Mouse (Mus musculus): Measurements from ENCODE around the gene Olfr319. TPM values are rescaled to one million over a fixed set of nuclear protein-coding genes. Genes with fewer than 3 reads are reported as not detected.
"Not testable (repeated sequence)": the region's sequence is repeated elsewhere in the genome, so short reads cannot be mapped to it uniquely, and the experiment has no call there.

Gene Olfr319
- polyA plus RNA-seq, 1 experiment from 2014 or later = not detected

- H3K4me3 ChIP-seq (ENCODE audit: low read depth, low read length) = no peak within 1 kb of the TSS
- no peaks in the 10 kb centered on the region for H3K36me3 ChIP-seq (ENCODE audit: control insufficient read depth, insufficient read depth, low read length)
- H3K4me1 ChIP-seq (ENCODE audit: control insufficient read depth, insufficient read depth, low read length) = no peaks in the 10 kb centered on the region
- ATAC-seq (replicated peaks; ENCODE audit: insufficient number of reproducible peaks, low FRiP score, low TSS enrichment) = no peak
- H3K9me3 ChIP-seq (replicated peaks; ENCODE audit: control insufficient read depth, low read length) = no peaks in the 10 kb centered on the region
- no peak within 1 kb of the TSS for H3K9ac ChIP-seq (ENCODE audit: low read depth, low read length)
- no peaks in the 10 kb centered on the region for H3K27me3 ChIP-seq (ENCODE audit: control insufficient read depth, insufficient read depth, low read length)
- H3K4me2 ChIP-seq = no peak within 1 kb of the TSS
- no peak within 1 kb of the TSS for H3K27ac ChIP-seq (ENCODE audit: low read depth, low read length)
Observed at GRCm38 (mm10) chr11:58723914-58724313, 25.0 kb downstream of the Olfr319 start, which contains the start of gene Olfr318. TSS of gene Olfr318 (minus strand) at chr11:58724014.

DNA sequence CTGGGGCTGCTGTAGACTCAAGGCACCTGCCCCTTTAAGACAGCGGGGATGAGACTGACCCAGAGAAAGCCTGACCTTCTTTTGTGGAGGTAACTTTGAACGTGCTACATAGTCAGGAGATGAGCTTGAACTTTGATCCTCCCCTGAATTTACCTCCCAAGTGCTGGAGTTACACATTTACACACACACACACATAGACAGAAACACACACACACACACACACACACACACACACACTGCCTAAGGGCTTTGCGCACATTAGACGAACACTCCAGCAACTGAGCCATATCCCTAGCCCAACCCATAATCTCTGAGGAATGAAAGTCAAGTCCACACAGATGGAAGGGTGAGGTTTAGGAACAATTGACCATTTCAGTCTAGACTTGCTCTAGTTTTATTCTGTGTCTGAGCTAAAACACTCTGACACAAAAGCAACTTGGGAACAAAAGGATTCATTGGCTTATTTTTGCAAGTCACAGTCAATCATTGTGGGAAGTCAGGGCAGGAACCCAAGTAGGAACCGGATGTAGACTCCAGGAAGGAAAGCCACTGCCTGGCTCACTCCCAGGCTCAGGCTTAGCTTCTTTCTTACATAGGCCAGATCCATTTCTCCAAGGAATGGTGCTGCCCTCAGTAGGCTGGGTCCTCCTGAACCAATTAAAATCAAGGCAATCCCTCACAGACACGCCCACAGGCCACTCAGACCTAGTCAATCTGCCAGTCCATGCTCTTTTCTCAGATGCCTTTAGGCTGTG is 29.1 kb downstream of the Olfr319 start:
- H3K4me2 ChIP-seq; H3K4me1 ChIP-seq (ENCODE audit: control insufficient read depth, insufficient read depth, low read length); H3K4me3 ChIP-seq (ENCODE audit: low read depth, low read length); H3K27ac ChIP-seq (ENCODE audit: low read depth, low read length); H3K27me3 ChIP-seq (ENCODE audit: control insufficient read depth, insufficient read depth, low read length); H3K36me3 ChIP-seq (ENCODE audit: control insufficient read depth, insufficient read depth, low read length); H3K9me3 ChIP-seq (replicated peaks; ENCODE audit: control insufficient read depth, low read length); H3K9ac ChIP-seq (ENCODE audit: low read depth, low read length); ATAC-seq (replicated peaks; ENCODE audit: insufficient number of reproducible peaks, low FRiP score, low TSS enrichment): not testable (repeated sequence)
- 74% methylated on average over 6 of the region's 6 CpGs for WGBS (ENCODE audit: insufficient replicate concordance)

DNA sequence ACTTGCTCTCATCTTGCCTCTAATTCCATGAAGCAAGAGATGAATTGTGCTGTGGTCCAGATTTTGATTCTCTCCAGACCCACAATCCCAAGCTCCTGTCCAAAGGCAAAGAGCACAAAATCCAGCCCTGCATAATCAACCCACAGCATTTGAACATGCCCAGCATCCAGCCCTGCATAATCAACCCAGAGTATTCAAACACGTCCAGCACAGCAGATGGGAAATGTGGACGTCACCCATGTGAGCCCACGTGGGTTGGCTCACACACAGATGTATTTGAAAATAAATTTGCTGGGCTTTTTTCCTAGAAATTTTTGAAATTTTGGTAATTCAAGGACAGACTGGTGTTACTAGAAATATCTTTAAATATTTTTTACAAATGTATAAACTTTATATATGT is 34.4 kb downstream of the Olfr319 start:
- WGBS (ENCODE audit: insufficient replicate concordance) = 75% methylated on average over 3 of the region's 3 CpGs
- Histone ChIP-seq H3K36me3 (ENCODE audit: control insufficient read depth, insufficient read depth, low read length) (no peaks in the 10 kb centered on the region), H3K4me2 (no peak overlapping the region), H3K9me3 (replicated peaks; ENCODE audit: control insufficient read depth, low read length) (no peaks in the 10 kb centered on the region), H3K27ac (ENCODE audit: low read depth, low read length) (no peak overlapping the region), H3K27me3 (ENCODE audit: control insufficient read depth, insufficient read depth, low read length) (no peaks in the 10 kb centered on the region), H3K4me1 (ENCODE audit: control insufficient read depth, insufficient read depth, low read length) (no peaks in the 10 kb centered on the region), H3K4me3 (ENCODE audit: low read depth, low read length) (no peak overlapping the region), H3K9ac (ENCODE audit: low read depth, low read length) (no peak overlapping the region)
- ATAC-seq (replicated peaks; ENCODE audit: insufficient number of reproducible peaks, low FRiP score, low TSS enrichment) = no peak

GRCm38 (mm10) chr11:58738792-58739262 is 39.9 kb downstream of the Olfr319 start, which contains the start of gene Olfr317:
TSS of gene Olfr317 (minus strand) at chr11:58739212.
- WGBS (ENCODE audit: insufficient replicate concordance) = 60% methylated on average over 4 of the region's 4 CpGs

DNA sequence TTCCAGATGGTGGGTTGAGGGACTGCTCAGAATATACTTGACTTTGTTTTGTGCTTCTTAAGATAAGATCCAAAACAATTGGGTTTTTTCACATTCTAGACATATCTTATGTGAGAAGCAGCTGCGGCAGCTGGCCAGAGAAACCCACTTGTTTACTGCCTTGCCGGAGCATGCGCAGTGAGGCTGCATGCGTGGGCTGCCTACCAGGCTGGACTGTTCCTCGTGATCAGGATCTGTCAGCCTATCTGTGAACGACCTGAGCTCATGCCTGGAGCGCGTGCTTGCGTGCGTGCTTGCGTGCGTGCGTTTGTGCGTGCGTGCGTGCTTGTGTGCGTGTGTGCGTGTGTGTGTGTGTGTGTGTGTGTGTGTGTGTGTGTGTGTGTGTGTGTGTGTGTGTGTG is 52.1 kb downstream of the Olfr319 start:
- 80% methylated on average over 18 of the region's 18 CpGs for WGBS (ENCODE audit: insufficient replicate concordance)
- H3K36me3 ChIP-seq (ENCODE audit: control insufficient read depth, insufficient read depth, low read length); H3K4me1 ChIP-seq (ENCODE audit: control insufficient read depth, insufficient read depth, low read length); H3K9me3 ChIP-seq (replicated peaks; ENCODE audit: control insufficient read depth, low read length); ATAC-seq (replicated peaks; ENCODE audit: insufficient number of reproducible peaks, low FRiP score, low TSS enrichment); H3K27ac ChIP-seq (ENCODE audit: low read depth, low read length); H3K27me3 ChIP-seq (ENCODE audit: control insufficient read depth, insufficient read depth, low read length); H3K9ac ChIP-seq (ENCODE audit: low read depth, low read length); H3K4me2 ChIP-seq; H3K4me3 ChIP-seq (ENCODE audit: low read depth, low read length): not testable (repeated sequence)

More at GRCm38 (mm10) chr11:58738792-58739262, 39.9 kb downstream of the Olfr319 start, which contains the start of gene Olfr317:
- Histone ChIP-seq H3K36me3 (ENCODE audit: control insufficient read depth, insufficient read depth, low read length) (no peaks in the 10 kb centered on the region), H3K9ac (ENCODE audit: low read depth, low read length) (no peak within 1 kb of the TSS), H3K4me1 (ENCODE audit: control insufficient read depth, insufficient read depth, low read length) (no peaks in the 10 kb centered on the region), H3K9me3 (replicated peaks; ENCODE audit: control insufficient read depth, low read length) (no peaks in the 10 kb centered on the region), H3K27ac (ENCODE audit: low read depth, low read length) (no peak within 1 kb of the TSS), H3K4me2 (no peak within 1 kb of the TSS), H3K4me3 (ENCODE audit: low read depth, low read length) (no peak within 1 kb of the TSS), H3K27me3 (ENCODE audit: control insufficient read depth, insufficient read depth, low read length) (no peaks in the 10 kb centered on the region)
- ATAC-seq (replicated peaks; ENCODE audit: insufficient number of reproducible peaks, low FRiP score, low TSS enrichment) = no peak

GRCm38 (mm10) chr11:58752434-58752833 is 53.5 kb downstream of the Olfr319 start, which contains the start of gene Olfr316:
TSS of gene Olfr316 (plus strand) at chr11:58752734.
- 82% methylated on average over 2 of the region's 2 CpGs for WGBS (ENCODE audit: insufficient replicate concordance)
- Histone ChIP-seq H3K4me1 (ENCODE audit: control insufficient read depth, insufficient read depth, low read length) (no peaks in the 10 kb centered on the region), H3K36me3 (ENCODE audit: control insufficient read depth, insufficient read depth, low read length) (no peaks in the 10 kb centered on the region), H3K27me3 (ENCODE audit: control insufficient read depth, insufficient read depth, low read length) (no peaks in the 10 kb centered on the region), H3K4me2 (no peak within 1 kb of the TSS), H3K27ac (ENCODE audit: low read depth, low read length) (no peak within 1 kb of the TSS), H3K9ac (ENCODE audit: low read depth, low read length) (no peak within 1 kb of the TSS), H3K9me3 (replicated peaks; ENCODE audit: control insufficient read depth, low read length) (no peaks in the 10 kb centered on the region), H3K4me3 (ENCODE audit: low read depth, low read length) (no peak within 1 kb of the TSS)
- ATAC-seq (replicated peaks; ENCODE audit: insufficient number of reproducible peaks, low FRiP score, low TSS enrichment) = no peak

Other genes with a start within 250 kb of the Olfr319 start
- not detected in 2 replicates for gene Lypd9, start 246.2 kb upstream of the Olfr319 start, polyA plus RNA-seq (2014; fragmentation: Nextera tagmentation; extraction: Ambion mirVana)
- gene Olfr30, start 236.9 kb upstream of the Olfr319 start, polyA plus RNA-seq (2014; fragmentation: Nextera tagmentation; extraction: Ambion mirVana) = not detected in 2 replicates
- gene Olfr332, start 206.6 kb upstream of the Olfr319 start, polyA plus RNA-seq (2014; fragmentation: Nextera tagmentation; extraction: Ambion mirVana) = not detected in 2 replicates
- gene Olfr331, start 196.6 kb upstream of the Olfr319 start, polyA plus RNA-seq (2014; fragmentation: Nextera tagmentation; extraction: Ambion mirVana) = not detected in 2 replicates
- not detected in 2 replicates for gene Olfr330, start 164.3 kb upstream of the Olfr319 start, polyA plus RNA-seq (2014; fragmentation: Nextera tagmentation; extraction: Ambion mirVana)
- not detected in 2 replicates for gene Olfr329-ps, start 152.7 kb upstream of the Olfr319 start, polyA plus RNA-seq (2014; fragmentation: Nextera tagmentation; extraction: Ambion mirVana)
- 0.09 TPM in 1 of 2 replicates, not detected in the other for gene Olfr328, start 143.5 kb upstream of the Olfr319 start, polyA plus RNA-seq (2014; fragmentation: Nextera tagmentation; extraction: Ambion mirVana)
- gene Olfr224, start 128.6 kb upstream of the Olfr319 start, polyA plus RNA-seq (2014; fragmentation: Nextera tagmentation; extraction: Ambion mirVana) = not detected in 2 replicates
- not detected in 2 replicates for gene Olfr325, start 121.4 kb upstream of the Olfr319 start, polyA plus RNA-seq (2014; fragmentation: Nextera tagmentation; extraction: Ambion mirVana)
- not detected in 2 replicates for gene Olfr324, start 104.0 kb upstream of the Olfr319 start, polyA plus RNA-seq (2014; fragmentation: Nextera tagmentation; extraction: Ambion mirVana)
- not detected in 2 replicates for gene 2210407C18Rik, start 83.1 kb upstream of the Olfr319 start, polyA plus RNA-seq (2014; fragmentation: Nextera tagmentation; extraction: Ambion mirVana)
- not detected in 2 replicates for gene Olfr323, start 68.7 kb upstream of the Olfr319 start, polyA plus RNA-seq (2014; fragmentation: Nextera tagmentation; extraction: Ambion mirVana)
- gene Trim58, start 58.7 kb upstream of the Olfr319 start, polyA plus RNA-seq (2014; fragmentation: Nextera tagmentation; extraction: Ambion mirVana) = 0.74 and 1.6 TPM in 2 replicates
- not detected in 2 replicates for gene Olfr322, start 40.4 kb upstream of the Olfr319 start, polyA plus RNA-seq (2014; fragmentation: Nextera tagmentation; extraction: Ambion mirVana)
- gene Olfr320, start 18.1 kb upstream of the Olfr319 start, polyA plus RNA-seq (2014; fragmentation: Nextera tagmentation; extraction: Ambion mirVana) = not detected in 2 replicates
- gene Olfr318, start 24.9 kb downstream of the Olfr319 start, polyA plus RNA-seq (2014; fragmentation: Nextera tagmentation; extraction: Ambion mirVana) = not detected in 2 replicates
- not detected in 2 replicates for gene Olfr317, start 40.0 kb downstream of the Olfr319 start, polyA plus RNA-seq (2014; fragmentation: Nextera tagmentation; extraction: Ambion mirVana)
- not detected in 2 replicates for gene Olfr316, start 53.6 kb downstream of the Olfr319 start, polyA plus RNA-seq (2014; fragmentation: Nextera tagmentation; extraction: Ambion mirVana)
- not detected in 2 replicates for gene Olfr315, start 74.0 kb downstream of the Olfr319 start, polyA plus RNA-seq (2014; fragmentation: Nextera tagmentation; extraction: Ambion mirVana)
- not detected in 2 replicates for gene Olfr314, start 83.8 kb downstream of the Olfr319 start, polyA plus RNA-seq (2014; fragmentation: Nextera tagmentation; extraction: Ambion mirVana)
- gene Fam183b, start 102.8 kb downstream of the Olfr319 start, polyA plus RNA-seq (2014; fragmentation: Nextera tagmentation; extraction: Ambion mirVana) = 0.52 and 0.58 TPM in 2 replicates
- not detected in 2 replicates for gene Olfr313, start 115.8 kb downstream of the Olfr319 start, polyA plus RNA-seq (2014; fragmentation: Nextera tagmentation; extraction: Ambion mirVana)
- not detected in 2 replicates for gene Olfr312, start 130.1 kb downstream of the Olfr319 start, polyA plus RNA-seq (2014; fragmentation: Nextera tagmentation; extraction: Ambion mirVana)
- gene Olfr311, start 140.1 kb downstream of the Olfr319 start, polyA plus RNA-seq (2014; fragmentation: Nextera tagmentation; extraction: Ambion mirVana) = 0.16 TPM in 1 of 2 replicates, not detected in the other
- gene Gm12258, start 148.0 kb downstream of the Olfr319 start, polyA plus RNA-seq (2014; fragmentation: Nextera tagmentation; extraction: Ambion mirVana) = 5.1 and 5.7 TPM in 2 replicates
- 4.6 and 6.4 TPM in 2 replicates for gene 2810021J22Rik, start 168.1 kb downstream of the Olfr319 start, polyA plus RNA-seq (2014; fragmentation: Nextera tagmentation; extraction: Ambion mirVana)
- 5.1 and 5.4 TPM in 2 replicates for gene Zfp39, start 205.1 kb downstream of the Olfr319 start, polyA plus RNA-seq (2014; fragmentation: Nextera tagmentation; extraction: Ambion mirVana)
- 0.27 TPM in 1 of 2 replicates, not detected in the other for gene Btnl10, start 218.7 kb downstream of the Olfr319 start, polyA plus RNA-seq (2014; fragmentation: Nextera tagmentation; extraction: Ambion mirVana)
- gene Rnf187, start 239.8 kb downstream of the Olfr319 start, polyA plus RNA-seq (2014; fragmentation: Nextera tagmentation; extraction: Ambion mirVana) = 172 and 192 TPM in 2 replicates
- gene Hist3h2ba, start 249.8 kb downstream of the Olfr319 start, polyA plus RNA-seq (2014; fragmentation: Nextera tagmentation; extraction: Ambion mirVana) = 6.4 and 8.4 TPM in 2 replicates